Mouse (Mus musculus): ENCODE data around the gene Ipmk.

- TF ChIP-seq TAL1 (IDR thresholded peaks at IDR 0.05; ENCODE audit: low read length) = no peak
- TF ChIP-seq GATA1 (IDR thresholded peaks at IDR 0.05; ENCODE audit: low read length) = no peak
Measured at GRCm38 (mm10) chr10:71427381-71427780, 79.8 kb downstream of the Ipmk start.
